Mouse (Mus musculus): ENCODE data around the gene Camkk1. TPM values are rescaled to one million over a fixed set of nuclear protein-coding genes. Genes with fewer than 3 reads are reported as not detected.

The Camkk1 gene
- total and polyA plus RNA-seq, 2 experiments from 2014 or later: 0.68 to 4.9 TPM

DNA sequence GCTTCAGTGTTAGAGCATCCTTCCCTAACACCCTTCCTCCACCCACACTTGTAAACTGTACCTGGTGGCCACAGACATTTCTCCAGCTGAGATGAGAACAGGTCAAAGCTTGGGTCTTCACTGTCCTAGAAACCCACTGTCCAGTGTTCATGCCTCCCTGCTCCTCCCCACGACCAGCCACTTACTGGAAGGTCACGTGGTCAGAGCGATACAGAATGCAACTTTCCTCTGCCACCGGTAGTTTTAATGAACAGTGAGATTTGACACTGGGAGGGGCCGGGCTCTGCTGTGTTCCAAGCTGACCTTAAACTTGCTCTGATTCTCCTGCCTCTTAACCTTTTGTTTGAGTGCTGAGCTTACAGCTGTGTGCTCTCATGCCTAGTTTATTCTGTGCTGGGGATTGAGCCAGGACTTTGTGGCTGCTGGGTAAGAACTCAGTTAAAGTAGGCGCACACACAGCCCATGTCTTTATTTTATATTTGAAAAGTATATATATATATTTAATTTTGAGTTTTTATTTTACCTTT is 25.5 kb downstream of the Camkk1 start:
- Histone ChIP-seq H3K4me2 (ENCODE audit: low read depth, low read length) (no peak overlapping the region), H3K36me3 (replicated peaks; ENCODE audit: control insufficient read depth, insufficient read depth, low read length) (no peaks in the 10 kb centered on the region), H3K27me3 (ENCODE audit: control insufficient read depth, insufficient read depth, low read length) (no peaks in the 10 kb centered on the region), H3K27ac (ENCODE audit: low read depth) (no peak overlapping the region), H3K9me3 (replicated peaks; ENCODE audit: control insufficient read depth, low read length) (no peaks in the 10 kb centered on the region), H3K4me1 (ENCODE audit: control insufficient read depth, insufficient read depth) (peaks cover 12% of the 10 kb centered on the region), H3K9ac (replicated peaks; ENCODE audit: low read depth, low read length) (no peak overlapping the region), H3K4me3 (ENCODE audit: low read depth, low read length) (no peak overlapping the region)
- WGBS: 43% methylated on average over 6 of the region's 6 CpGs
- TF ChIP-seq EP300 (IDR thresholded peaks at IDR 0.05; ENCODE audit: low read depth) (no peak), CTCF (IDR thresholded peaks at IDR 0.05; ENCODE audit: low read depth) (no peak)
- no peak for DNase-seq (ENCODE audit: low spot score)
- no peak for ATAC-seq (ENCODE audit: insufficient read depth, low read depth)

DNA sequence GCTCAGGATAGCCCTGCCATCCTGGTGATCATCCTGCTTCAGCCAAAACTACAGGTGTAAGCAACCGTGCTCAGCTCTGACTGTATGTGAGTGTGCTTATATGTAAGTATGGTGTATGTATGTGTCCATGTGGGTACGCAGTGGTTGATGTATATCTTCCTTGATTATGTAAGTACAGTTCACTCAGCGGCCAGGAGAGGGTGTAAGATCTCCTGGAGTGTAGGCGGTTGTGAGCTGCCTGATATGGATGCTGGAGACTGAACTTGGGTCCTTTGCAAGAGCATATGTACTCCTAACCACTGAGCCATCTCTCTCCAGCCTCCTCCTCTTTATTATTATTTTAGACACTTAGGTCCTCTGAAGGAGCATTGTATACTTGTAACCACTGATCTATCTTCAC is 26.0 kb downstream of the Camkk1 start:
- Histone ChIP-seq H3K9ac (replicated peaks; ENCODE audit: low read depth, low read length) (no peak overlapping the region), H3K27ac (ENCODE audit: low read depth) (no peak overlapping the region), H3K4me2 (ENCODE audit: low read depth, low read length) (no peak overlapping the region), H3K36me3 (replicated peaks; ENCODE audit: control insufficient read depth, insufficient read depth, low read length) (peaks cover under 1% of the 10 kb centered on the region; the same call in 1 of the 2 replicates), H3K27me3 (ENCODE audit: control insufficient read depth, insufficient read depth, low read length) (no peaks in the 10 kb centered on the region), H3K4me3 (ENCODE audit: low read depth, low read length) (no peak overlapping the region), H3K9me3 (replicated peaks; ENCODE audit: control insufficient read depth, low read length) (no peaks in the 10 kb centered on the region), H3K4me1 (ENCODE audit: control insufficient read depth, insufficient read depth) (peaks cover 12% of the 10 kb centered on the region)
- ATAC-seq (ENCODE audit: insufficient read depth, low read depth): no peak
- DNase-seq (ENCODE audit: low spot score): no peak
- 66% methylated on average over 4 of the region's 4 CpGs for WGBS
- TF ChIP-seq EP300 (IDR thresholded peaks at IDR 0.05; ENCODE audit: low read depth) (no peak), CTCF (IDR thresholded peaks at IDR 0.05; ENCODE audit: low read depth) (no peak)

DNA sequence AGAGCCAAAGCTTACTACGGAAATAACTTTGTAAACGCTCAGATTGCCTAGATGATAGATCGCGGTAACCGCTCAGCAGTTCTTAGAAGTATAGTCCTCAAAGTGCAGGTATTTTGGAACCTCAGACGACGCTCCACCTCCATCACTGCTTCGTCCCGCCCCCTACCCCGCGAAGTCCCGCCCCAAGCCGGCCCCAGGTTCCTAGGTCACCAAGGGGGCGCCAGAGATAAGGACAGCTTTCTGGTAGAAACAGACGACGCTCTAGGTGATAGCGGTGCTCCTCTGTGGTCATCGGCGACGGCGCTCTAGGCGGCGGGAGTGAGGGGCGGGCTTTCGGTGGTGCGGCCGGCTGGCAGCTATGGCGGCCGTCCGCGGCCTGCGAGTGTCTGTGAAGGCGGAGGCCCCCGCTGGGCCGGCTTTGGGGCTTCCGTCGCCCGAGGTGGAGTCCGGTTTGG is 28.8 kb downstream of the Camkk1 start, which contains the start of gene Ncbp3:
Ncbp3 (plus strand) TSS at position 242 of the 455 bp plus-strand sequence.
- Histone ChIP-seq H3K4me1 (ENCODE audit: control insufficient read depth, insufficient read depth) (peaks cover 14% of the 10 kb centered on the region), H3K4me2 (ENCODE audit: low read depth, low read length) (peak within 1 kb of the TSS; percentile 93), H3K9ac (replicated peaks; ENCODE audit: low read depth, low read length) (peak within 1 kb of the TSS; percentile 99), H3K36me3 (replicated peaks; ENCODE audit: control insufficient read depth, insufficient read depth, low read length) (peaks cover 19% of the 10 kb centered on the region), H3K9me3 (replicated peaks; ENCODE audit: control insufficient read depth, low read length) (no peaks in the 10 kb centered on the region), H3K27ac (ENCODE audit: low read depth) (peak within 1 kb of the TSS; percentile 97), H3K4me3 (ENCODE audit: low read depth, low read length) (peak within 1 kb of the TSS; percentile 100), H3K27me3 (ENCODE audit: control insufficient read depth, insufficient read depth, low read length) (no peaks in the 10 kb centered on the region)
- no peak; the same call in 1 of the 2 replicates for TF ChIP-seq EP300 (IDR thresholded peaks at IDR 0.05; ENCODE audit: low read depth)
- peak; percentile 64 for TF ChIP-seq CTCF (IDR thresholded peaks at IDR 0.05; ENCODE audit: low read depth)
- ATAC-seq (ENCODE audit: insufficient read depth, low read depth) (peak; percentile 94), DNase-seq (ENCODE audit: low spot score) (peak; percentile 97)
- 4% methylated on average over 39 of the region's 39 CpGs for WGBS

DNA sequence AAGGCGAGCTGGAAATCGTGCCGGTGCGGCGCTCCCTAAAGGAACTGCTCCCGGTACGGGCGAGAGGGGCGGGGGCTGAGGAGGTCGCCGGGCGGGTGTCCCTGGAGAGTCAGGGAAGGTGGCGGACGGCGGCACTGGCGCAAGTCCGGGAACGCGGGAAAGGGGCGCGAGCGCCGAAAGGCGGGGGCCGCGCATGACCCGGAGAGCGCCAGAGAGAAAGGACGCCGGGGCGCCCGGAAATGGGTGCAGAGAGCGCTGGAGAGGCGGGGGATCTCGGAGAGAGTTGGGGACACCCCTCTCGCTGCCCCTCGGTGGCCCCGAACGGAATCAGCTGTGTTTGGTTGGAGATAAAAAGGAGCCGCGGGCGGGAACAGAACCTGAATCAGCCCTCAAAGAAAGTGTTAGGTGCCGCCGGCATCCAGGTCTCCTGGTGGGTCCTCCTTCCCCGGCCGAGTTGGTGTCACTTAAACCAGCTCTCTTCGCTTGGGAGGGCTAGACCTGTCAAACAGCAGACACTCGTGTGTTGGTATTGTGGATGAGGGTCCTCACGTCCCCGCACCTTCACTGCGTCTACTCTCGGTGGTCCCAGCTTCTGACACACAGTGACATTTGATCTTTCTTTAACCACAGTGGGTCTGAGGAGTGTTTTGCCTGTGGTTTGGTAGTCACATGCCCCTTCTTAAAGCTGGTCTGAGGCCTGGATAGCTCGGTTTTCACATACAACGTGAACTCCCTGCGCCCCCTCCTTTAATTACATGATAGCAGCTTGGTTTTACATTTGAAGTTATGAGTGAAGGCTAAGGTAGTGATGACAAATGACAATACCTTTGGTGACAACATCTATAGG is 29.4 kb downstream of the Camkk1 start:
- no peak for TF ChIP-seq CTCF (IDR thresholded peaks at IDR 0.05; ENCODE audit: low read depth)
- no peak for TF ChIP-seq EP300 (IDR thresholded peaks at IDR 0.05; ENCODE audit: low read depth)
- no peaks in the 10 kb centered on the region for H3K27me3 ChIP-seq (ENCODE audit: control insufficient read depth, insufficient read depth, low read length)
- H3K4me1 ChIP-seq (ENCODE audit: control insufficient read depth, insufficient read depth): peaks cover 17% of the 10 kb centered on the region
- H3K9me3 ChIP-seq (replicated peaks; ENCODE audit: control insufficient read depth, low read length): no peaks in the 10 kb centered on the region
- peak overlapping the region; percentile 100 for H3K4me3 ChIP-seq (ENCODE audit: low read depth, low read length)
- H3K27ac ChIP-seq (ENCODE audit: low read depth): peak overlapping the region; percentile 97
- H3K4me2 ChIP-seq (ENCODE audit: low read depth, low read length): peak overlapping the region; percentile 93
- 2% methylated on average over 49 of the region's 55 CpGs for WGBS
- peak; percentile 72 for ATAC-seq (ENCODE audit: insufficient read depth, low read depth)
- H3K9ac ChIP-seq (replicated peaks; ENCODE audit: low read depth, low read length): peak overlapping the region; percentile 99
- peak; percentile 61 for DNase-seq (ENCODE audit: low spot score)
- H3K36me3 ChIP-seq (replicated peaks; ENCODE audit: control insufficient read depth, insufficient read depth, low read length): peaks cover 22% of the 10 kb centered on the region

DNA sequence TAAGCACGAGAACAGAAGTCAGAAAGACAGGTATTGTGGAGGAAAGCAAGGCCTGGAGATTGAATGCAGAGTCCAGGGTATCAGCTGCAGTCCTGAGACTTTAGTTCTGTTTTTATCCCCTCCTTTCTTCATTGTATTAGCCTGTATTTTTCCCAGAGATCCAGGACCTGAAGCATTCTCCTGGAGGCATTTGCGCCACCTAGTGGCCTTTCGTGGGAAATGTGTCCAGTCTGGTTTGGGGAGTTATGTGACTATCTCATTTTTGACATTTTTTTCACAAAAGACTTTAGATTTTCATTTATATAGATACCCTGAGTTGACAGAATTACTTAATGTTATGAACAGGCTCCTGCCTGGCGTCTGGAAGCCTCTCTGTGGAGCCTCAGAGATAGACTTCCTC is 30.5 kb downstream of the Camkk1 start:
- TF ChIP-seq EP300 (IDR thresholded peaks at IDR 0.05; ENCODE audit: low read depth) (no peak), CTCF (IDR thresholded peaks at IDR 0.05; ENCODE audit: low read depth) (peak; percentile 86)

More for the DNA sequence above, 30.5 kb downstream of the Camkk1 start:
- ATAC-seq (ENCODE audit: insufficient read depth, low read depth): no peak
- Histone ChIP-seq H3K27ac (ENCODE audit: low read depth) (peak overlapping the region; percentile 97; the same call in 1 of the 2 replicates), H3K36me3 (replicated peaks; ENCODE audit: control insufficient read depth, insufficient read depth, low read length) (peaks cover 33% of the 10 kb centered on the region), H3K9ac (replicated peaks; ENCODE audit: low read depth, low read length) (no peak overlapping the region), H3K9me3 (replicated peaks; ENCODE audit: control insufficient read depth, low read length) (no peaks in the 10 kb centered on the region), H3K4me2 (ENCODE audit: low read depth, low read length) (peak overlapping the region; percentile 93), H3K4me1 (ENCODE audit: control insufficient read depth, insufficient read depth) (peaks cover 17% of the 10 kb centered on the region), H3K27me3 (ENCODE audit: control insufficient read depth, insufficient read depth, low read length) (no peaks in the 10 kb centered on the region), H3K4me3 (ENCODE audit: low read depth, low read length) (peak overlapping the region; percentile 100; the same call in 1 of the 2 replicates)
- peak; percentile 72 for DNase-seq (ENCODE audit: low spot score)
- WGBS: 8% methylated on average over 4 of the region's 4 CpGs
